Mouse (Mus musculus) liver, adult 2 months (tissue): Measurements from ENCODE around the gene Paqr7.

Source experiments
- CTCF ChIP-seq: fragments of 200-500 bp; IDR thresholded peaks from 2 replicates; pipeline ENCODE4 v1.5.1; 2011; ENCODE audit warnings: low read depth, low read length, control low read depth
- POLR2A ChIP-seq: fragments of 200-500 bp; IDR thresholded peaks from 2 replicates; pipeline ENCODE4 v1.6.1; 2011; ENCODE audit warnings: low read length, control low read depth; ENCODE audit not compliant: insufficient read depth; ENCODE audit errors: extremely low read depth

DNA sequence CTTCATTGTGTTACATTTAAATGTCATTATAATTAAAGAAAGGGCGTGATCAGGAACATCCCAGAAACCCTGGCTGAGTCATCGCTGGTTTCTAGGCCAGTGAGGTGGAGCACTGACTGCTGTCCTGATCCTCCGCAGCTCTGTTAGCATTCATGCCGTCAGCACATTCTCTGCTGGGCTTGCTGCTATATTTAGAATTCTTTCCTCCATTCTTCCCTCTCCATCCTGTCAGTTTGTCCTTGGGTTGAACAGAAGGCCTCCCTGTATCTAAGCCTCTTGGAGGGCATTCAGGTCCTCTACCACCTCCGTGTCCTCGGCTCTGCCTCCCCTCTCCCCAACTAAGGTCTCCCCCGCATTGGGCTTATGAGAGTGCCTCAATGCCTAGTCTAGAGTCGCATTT is 20.5 kb downstream of the Paqr7 start:
- TF ChIP-seq CTCF (no peak), POLR2A (no peak)
